Mouse (Mus musculus): ENCODE results near the gene Sox10. TPM values are rescaled to one million over a fixed set of nuclear protein-coding genes. Genes with fewer than 3 reads are reported as not detected.

Sox10 gene
- 0.09 and 0.12 TPM in 2 replicates for polyA plus RNA-seq (2012; rRNA removed)

GRCm38 (mm10) chr15:79165140-79165539 is at the start of gene Sox10:
Gene Sox10 (minus strand): TSS chr15:79165240.

GRCm38 (mm10) chr15:79140866-79141565 is 24.0 kb downstream of the Sox10 start, which contains the start of the genes Polr2f and 1700088E04Rik:
Gene Polr2f (plus strand): TSS chr15:79141009.
Gene 1700088E04Rik (minus strand): TSS chr15:79141253.

DNA sequence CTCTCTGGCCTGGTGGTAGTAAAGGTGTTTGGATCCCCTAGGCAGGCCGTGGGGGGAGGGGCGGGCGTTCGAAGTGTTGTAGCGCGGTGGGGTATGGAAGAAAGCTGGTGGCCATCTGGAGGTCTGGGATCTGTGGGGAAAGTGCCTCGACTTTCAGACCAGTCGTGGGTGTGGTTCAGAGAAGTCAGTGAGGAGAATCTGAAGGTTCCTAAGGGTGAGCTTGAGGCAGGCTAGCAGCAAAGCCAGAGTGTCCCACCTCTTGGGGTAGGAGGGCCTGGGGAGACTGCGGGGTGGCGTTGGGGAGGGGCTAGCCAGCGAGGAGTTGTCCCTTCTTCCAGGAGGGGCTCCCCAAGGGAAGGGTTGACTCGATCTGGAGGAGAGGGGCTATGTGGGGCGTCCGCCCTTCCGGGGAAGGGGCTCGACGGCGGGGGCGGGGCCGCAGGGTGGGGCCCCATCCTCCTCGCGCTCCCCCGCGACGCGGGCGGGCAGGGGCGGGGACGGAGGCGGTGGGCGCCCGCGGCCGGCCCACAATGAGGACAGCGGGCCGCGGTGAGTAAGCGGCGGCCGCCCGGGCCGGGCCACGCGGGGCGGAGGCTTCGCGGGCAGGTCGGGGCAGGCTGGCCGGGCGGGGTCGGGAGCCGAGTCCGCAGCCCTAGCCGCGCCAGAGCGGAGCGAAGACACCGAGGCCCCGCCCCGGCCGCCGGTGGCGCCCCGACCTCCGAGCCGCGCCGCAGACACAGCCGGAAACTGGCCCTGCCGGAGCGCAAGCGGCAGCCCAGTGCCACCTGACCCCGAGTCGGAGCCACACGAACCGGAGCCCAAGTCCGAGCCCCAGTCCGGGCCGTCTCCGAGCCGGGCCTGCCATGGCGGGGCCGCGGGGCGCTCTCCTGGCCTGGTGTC is 56.4 kb downstream of the Sox10 start, which contains the start of gene Micall1:
TSS of gene Micall1 (plus strand) at position 478 of the 900 bp plus-strand sequence.

Other genes starting within 250 kb of the Sox10 start
- gene Lgals1, start 238.5 kb downstream of the Sox10 start, polyA plus RNA-seq (2012; rRNA removed) = 463 and 475 TPM in 2 replicates
- 14.5 and 16.3 TPM in 2 replicates for gene Nol12, start 230.3 kb downstream of the Sox10 start, polyA plus RNA-seq (2012; rRNA removed)
- 18.0 and 18.1 TPM in 2 replicates for gene Triobp, start 217.5 kb downstream of the Sox10 start, polyA plus RNA-seq (2012; rRNA removed)
- gene H1f0, start 136.8 kb downstream of the Sox10 start, polyA plus RNA-seq (2012; rRNA removed) = 61.4 and 66.7 TPM in 2 replicates
- 0.19 and 0.29 TPM in 2 replicates for gene Galr3, start 123.4 kb downstream of the Sox10 start, polyA plus RNA-seq (2012; rRNA removed)
- gene Ankrd54, start 102.3 kb downstream of the Sox10 start, polyA plus RNA-seq (2012; rRNA removed) = 33.1 and 40.3 TPM in 2 replicates
- gene Eif3l, start 90.1 kb downstream of the Sox10 start, polyA plus RNA-seq (2012; rRNA removed) = 93.1 and 113 TPM in 2 replicates
- gene Micall1, start 56.3 kb downstream of the Sox10 start, polyA plus RNA-seq (2012; rRNA removed) = 1.4 and 1.6 TPM in 2 replicates
- 120 and 139 TPM in 2 replicates for gene Polr2f, start 24.2 kb downstream of the Sox10 start, polyA plus RNA-seq (2012; rRNA removed)
- 0.21 and 0.23 TPM in 2 replicates for gene 1700088E04Rik, start 24.0 kb downstream of the Sox10 start, polyA plus RNA-seq (2012; rRNA removed)
- 11.5 and 12.3 TPM in 2 replicates for gene Pick1, start 63.9 kb upstream of the Sox10 start, polyA plus RNA-seq (2012; rRNA removed)
- gene Gm49486, start 64.2 kb upstream of the Sox10 start, polyA plus RNA-seq (2012; rRNA removed) = 0.03 TPM in 1 of 2 replicates, not detected in the other
- not detected in 2 replicates for gene Slc16a8, start 89.5 kb upstream of the Sox10 start, polyA plus RNA-seq (2012; rRNA removed)
- gene Baiap2l2, start 120.3 kb upstream of the Sox10 start, polyA plus RNA-seq (2012; rRNA removed) = 3.3 and 3.4 TPM in 2 replicates
- 8.4 and 10.3 TPM in 2 replicates for gene Pla2g6, start 163.2 kb upstream of the Sox10 start, polyA plus RNA-seq (2012; rRNA removed)
- gene Maff, start 181.4 kb upstream of the Sox10 start, polyA plus RNA-seq (2012; rRNA removed) = 2.3 and 2.5 TPM in 2 replicates
- 6.5 and 6.6 TPM in 2 replicates for gene Tmem184b, start 238.3 kb upstream of the Sox10 start, polyA plus RNA-seq (2012; rRNA removed)

Data from liver, embryonic 14 days (tissue).